Mouse (Mus musculus) MEL (cell line): ENCODE data around the gene Prex1.

ENCODE experiments used
- CHD1 ChIP-seq: IDR thresholded peaks from 2 replicates; pipeline ENCODE4 v1.6.1; 2012; ENCODE audit warnings: low read depth, mild to moderate bottlenecking, inconsistent platforms, low read length, improper control_type of control experiment
- CHD2 ChIP-seq: IDR thresholded peaks from 2 replicates; pipeline ENCODE4 v1.6.1; 2011; ENCODE audit warnings: low read length, improper control_type of control experiment
- CTCF ChIP-seq, 3 experiments: IDR thresholded peaks in 2 of 3; conservative IDR thresholded peaks in 1 of 3; 2 replicates each; pipeline ENCODE4 v1.5.1; 2011 to 2012; ENCODE audit warnings: low read length in 3 of 3, low read depth in 2 of 3, mild to moderate bottlenecking in 2 of 3, improper control_type of control experiment in 1 of 3, inconsistent platforms in 1 of 3, mixed read lengths in 1 of 3, moderate library complexity in 1 of 3; ENCODE audit not compliant: control insufficient read depth in 1 of 3, insufficient read depth in 1 of 3, poor library complexity in 1 of 3, severe bottlenecking in 1 of 3
- EP300 ChIP-seq, 2 experiments: IDR thresholded peaks; 2 replicates each; pipeline ENCODE4 v1.6.1; 2011; ENCODE audit warnings: improper control_type of control experiment in 2 of 2, low read length in 2 of 2, low read depth in 1 of 2, mild to moderate bottlenecking in 1 of 2
- GATA1 ChIP-seq: IDR thresholded peaks from 2 replicates; pipeline ENCODE4 v1.6.1; 2011; ENCODE audit warnings: low read depth, low read length, improper control_type of control experiment
- MAFK ChIP-seq: IDR thresholded peaks from 2 replicates; pipeline ENCODE4 v1.6.1; 2011; ENCODE audit warnings: low read depth, mild to moderate bottlenecking, low read length, improper control_type of control experiment, borderline replicate concordance
- MYC ChIP-seq: IDR thresholded peaks from 2 replicates; pipeline ENCODE4 v1.6.1; 2011; ENCODE audit warnings: low read depth, mild to moderate bottlenecking, low read length, improper control_type of control experiment, moderate library complexity
- POLR2A ChIP-seq, 2 experiments: IDR thresholded peaks; 2 replicates each; pipeline ENCODE4 v1.6.1; 2011 to 2012; ENCODE audit warnings: low read length in 2 of 2, mild to moderate bottlenecking in 2 of 2, control low read depth in 1 of 2, improper control_type of control experiment in 1 of 2, low read depth in 1 of 2, moderate library complexity in 1 of 2; ENCODE audit not compliant: control insufficient read depth in 1 of 2, insufficient read depth in 1 of 2, poor library complexity in 1 of 2
- POLR2AphosphoS2 ChIP-seq: IDR thresholded peaks from 2 replicates; pipeline ENCODE4 v1.6.1; 2011; ENCODE audit warnings: low read length, improper control_type of control experiment
- ZMIZ1 ChIP-seq: IDR thresholded peaks from 2 replicates; pipeline ENCODE4 v1.6.1; 2012; ENCODE audit warnings: low read depth, mild to moderate bottlenecking, inconsistent platforms, low read length, improper control_type of control experiment, moderate library complexity
- ZNF384 ChIP-seq: IDR thresholded peaks from 2 replicates; pipeline ENCODE4 v1.6.1; 2012; ENCODE audit warnings: low read depth, mild to moderate bottlenecking, inconsistent platforms, low read length, improper control_type of control experiment

- no peak for TF ChIP-seq EP300 (IDR thresholded peaks at IDR 0.05; ENCODE audit: low read depth in 1 of 2, low read length in 2 of 2)
- no peak for TF ChIP-seq CTCF (IDR thresholded peaks at IDR 0.05 in 2 of 3, conservative IDR thresholded peaks at IDR 0.05 in 1 of 3; ENCODE audit: control insufficient read depth in 1 of 3, insufficient read depth in 1 of 3, low read depth in 2 of 3, low read length in 3 of 3, poor library complexity in 1 of 3, severe bottlenecking in 1 of 3)
- no peak for TF ChIP-seq GATA1
- no peak for TF ChIP-seq POLR2A (IDR thresholded peaks at IDR 0.05; ENCODE audit: control insufficient read depth in 1 of 2, insufficient read depth in 1 of 2, low read depth in 1 of 2, low read length in 2 of 2, poor library complexity in 1 of 2)
- TF ChIP-seq CHD2 = no peak
- TF ChIP-seq ZMIZ1 = no peak
- TF ChIP-seq POLR2AphosphoS2 = no peak
- no peak for TF ChIP-seq MYC
- TF ChIP-seq CHD1 = no peak
- no peak for TF ChIP-seq ZNF384
- no peak for TF ChIP-seq MAFK
Measured at GRCm38 (mm10) chr2:166632571-166633361, 80.9 kb downstream of the Prex1 start.
